Mouse (Mus musculus): ENCODE results near the gene Cnnm4. TPM values are rescaled to one million over a fixed set of nuclear protein-coding genes. Genes with fewer than 3 reads are reported as not detected.

The Cnnm4 gene
- polyA plus RNA-seq, 1 experiment from 2014 or later, result 11.4 TPM

DNA sequence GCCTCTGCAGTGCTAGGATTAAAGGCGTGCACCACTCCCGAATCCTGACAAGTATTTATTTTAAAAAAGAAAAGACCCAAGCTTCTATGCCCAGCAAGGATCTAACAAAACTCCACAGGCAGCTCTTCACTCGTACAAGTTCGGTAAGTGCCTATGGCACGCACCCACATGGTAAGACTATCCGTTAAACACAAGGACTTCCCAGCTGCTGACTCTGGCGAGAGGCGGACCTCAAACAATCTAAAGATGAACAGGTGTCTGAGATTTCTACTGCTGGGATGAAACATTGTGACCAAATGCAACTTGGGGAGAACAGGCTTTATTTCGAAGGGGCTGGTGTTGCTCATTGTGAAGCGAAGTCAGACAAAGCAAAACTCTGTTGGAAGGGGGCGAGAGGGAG is 68.7 kb downstream of the Cnnm4 start:
- no peak for ATAC-seq
- Histone ChIP-seq H3K27ac (ENCODE audit: low read depth, low read length) (no peak overlapping the region), H3K36me3 (ENCODE audit: control insufficient read depth, insufficient read depth, low read length) (peaks cover 15% of the 10 kb centered on the region), H3K4me2 (ENCODE audit: low read length) (no peak overlapping the region), H3K9me3 (ENCODE audit: control insufficient read depth, low read length) (no peaks in the 10 kb centered on the region), H3K4me3 (ENCODE audit: low read length) (no peak overlapping the region), H3K4me1 (ENCODE audit: control insufficient read depth, insufficient read depth, low read depth, low read length) (peaks cover 3% of the 10 kb centered on the region; the same call in 1 of the 2 replicates), H3K27me3 (replicated peaks; ENCODE audit: control insufficient read depth, insufficient read depth, low read length) (no peaks in the 10 kb centered on the region), H3K9ac (ENCODE audit: low read depth, low read length) (no peak overlapping the region)
- WGBS, result 91% methylated on average over 11 of the region's 11 CpGs

DNA sequence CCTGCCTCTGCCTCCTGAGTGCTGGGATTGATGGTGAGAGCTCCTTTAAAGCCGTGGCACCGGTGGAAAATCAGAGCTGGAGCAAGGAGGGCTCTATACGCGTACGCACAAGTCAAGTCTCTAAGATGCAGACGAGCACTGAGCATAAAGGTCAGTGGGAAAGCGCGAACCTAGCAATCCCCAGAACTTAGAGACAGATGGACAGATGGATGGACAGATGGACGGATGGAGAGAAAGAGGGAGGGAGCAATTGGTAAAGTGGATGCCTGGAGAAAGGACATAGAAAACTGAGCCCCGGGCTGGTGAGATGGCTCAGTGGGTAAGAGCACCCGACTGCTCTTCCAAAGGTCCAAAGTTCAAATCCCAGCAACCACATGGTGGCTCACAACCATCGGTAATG is 69.4 kb downstream of the Cnnm4 start:
- peaks cover 7% of the 10 kb centered on the region; the same call in 1 of the 2 replicates for H3K4me1 ChIP-seq (ENCODE audit: control insufficient read depth, insufficient read depth, low read depth, low read length)
- no peak for ATAC-seq
- 92% methylated on average over 12 of the region's 12 CpGs for WGBS
- H3K4me2 ChIP-seq (ENCODE audit: low read length), result no peak overlapping the region
- no peak overlapping the region for H3K9ac ChIP-seq (ENCODE audit: low read depth, low read length)
- no peaks in the 10 kb centered on the region for H3K27me3 ChIP-seq (replicated peaks; ENCODE audit: control insufficient read depth, insufficient read depth, low read length)
- peaks cover 15% of the 10 kb centered on the region for H3K36me3 ChIP-seq (ENCODE audit: control insufficient read depth, insufficient read depth, low read length)
- no peak overlapping the region for H3K4me3 ChIP-seq (ENCODE audit: low read length)
- no peaks in the 10 kb centered on the region for H3K9me3 ChIP-seq (ENCODE audit: control insufficient read depth, low read length)
- H3K27ac ChIP-seq (ENCODE audit: low read depth, low read length), result no peak overlapping the region

- Histone ChIP-seq H3K27ac (ENCODE audit: low read depth, low read length) (no peak overlapping the region), H3K36me3 (ENCODE audit: control insufficient read depth, insufficient read depth, low read length) (peaks cover 15% of the 10 kb centered on the region), H3K4me2 (ENCODE audit: low read length) (no peak overlapping the region), H3K4me3 (ENCODE audit: low read length) (no peak overlapping the region), H3K27me3 (replicated peaks; ENCODE audit: control insufficient read depth, insufficient read depth, low read length) (no peaks in the 10 kb centered on the region), H3K9me3 (ENCODE audit: control insufficient read depth, low read length) (no peaks in the 10 kb centered on the region), H3K4me1 (ENCODE audit: control insufficient read depth, insufficient read depth, low read depth, low read length) (peaks cover 9% of the 10 kb centered on the region), H3K9ac (ENCODE audit: low read depth, low read length) (no peak overlapping the region)
- no peak for ATAC-seq
- 88% methylated on average over 16 of the region's 16 CpGs for WGBS
Measured at GRCm38 (mm10) chr1:36541844-36542243, 70.4 kb downstream of the Cnnm4 start.

DNA sequence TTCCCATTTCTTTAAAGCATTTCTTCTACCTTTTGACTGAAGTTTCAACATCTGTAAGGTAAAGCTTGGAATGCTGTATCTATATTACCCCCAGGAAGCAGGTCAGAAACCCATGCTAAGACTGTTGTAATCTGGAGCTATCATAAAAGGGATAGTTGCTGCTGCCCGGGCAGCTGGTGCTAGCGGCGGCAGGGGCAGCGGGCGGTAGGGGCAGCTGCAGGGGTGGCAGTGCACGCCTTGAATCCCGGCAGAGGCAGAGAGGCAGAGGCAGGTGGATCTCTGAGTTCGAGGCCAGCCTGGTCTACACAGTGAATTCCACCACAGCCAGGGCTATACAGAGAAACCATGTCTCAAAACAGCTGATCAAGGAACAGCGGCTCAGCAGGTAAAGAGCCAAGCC is 71.5 kb downstream of the Cnnm4 start:
- no peak overlapping the region for H3K27ac ChIP-seq (ENCODE audit: low read depth, low read length)
- no peaks in the 10 kb centered on the region for H3K9me3 ChIP-seq (ENCODE audit: control insufficient read depth, low read length)
- WGBS, result 94% methylated on average over 9 of the region's 9 CpGs
- no peak for ATAC-seq
- no peaks in the 10 kb centered on the region for H3K27me3 ChIP-seq (replicated peaks; ENCODE audit: control insufficient read depth, insufficient read depth, low read length)
- H3K4me3 ChIP-seq (ENCODE audit: low read length), result no peak overlapping the region
- peaks cover 14% of the 10 kb centered on the region for H3K4me1 ChIP-seq (ENCODE audit: control insufficient read depth, insufficient read depth, low read depth, low read length)
- H3K36me3 ChIP-seq (ENCODE audit: control insufficient read depth, insufficient read depth, low read length), result peaks cover 15% of the 10 kb centered on the region
- H3K9ac ChIP-seq (ENCODE audit: low read depth, low read length), result no peak overlapping the region
- H3K4me2 ChIP-seq (ENCODE audit: low read length), result no peak overlapping the region

DNA sequence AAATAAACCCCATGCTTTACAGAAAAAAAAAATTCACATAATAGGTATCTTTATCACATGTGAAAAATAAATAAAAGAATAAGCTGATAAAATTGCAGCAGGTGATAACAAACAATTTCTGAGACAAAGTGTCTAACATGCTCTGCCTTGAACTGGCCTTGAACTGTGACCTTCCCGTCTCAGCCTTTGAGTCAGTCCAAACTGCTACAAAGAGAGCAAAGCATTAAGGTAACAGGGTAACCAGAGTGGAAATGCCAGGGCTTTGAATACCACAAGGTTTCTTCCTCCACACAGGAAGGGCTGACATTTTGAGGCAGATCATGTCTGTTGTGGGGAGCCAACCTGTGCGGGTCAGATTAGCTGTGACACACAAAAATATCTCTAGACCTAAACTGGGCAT is 74.0 kb downstream of the Cnnm4 start:
- 74% methylated on average over 2 of the region's 2 CpGs for WGBS
- Histone ChIP-seq H3K27ac (ENCODE audit: low read depth, low read length) (no peak overlapping the region), H3K4me2 (ENCODE audit: low read length) (no peak overlapping the region; the same call in 1 of the 2 replicates), H3K4me1 (ENCODE audit: control insufficient read depth, insufficient read depth, low read depth, low read length) (peaks cover 20% of the 10 kb centered on the region), H3K4me3 (ENCODE audit: low read length) (no peak overlapping the region), H3K9ac (ENCODE audit: low read depth, low read length) (no peak overlapping the region), H3K27me3 (replicated peaks; ENCODE audit: control insufficient read depth, insufficient read depth, low read length) (no peaks in the 10 kb centered on the region), H3K36me3 (ENCODE audit: control insufficient read depth, insufficient read depth, low read length) (peaks cover 16% of the 10 kb centered on the region), H3K9me3 (ENCODE audit: control insufficient read depth, low read length) (no peaks in the 10 kb centered on the region)
- no peak for ATAC-seq

- Histone ChIP-seq H3K4me3 (ENCODE audit: low read length) (peak overlapping the region; percentile 55), H3K27me3 (replicated peaks; ENCODE audit: control insufficient read depth, insufficient read depth, low read length) (no peaks in the 10 kb centered on the region), H3K36me3 (ENCODE audit: control insufficient read depth, insufficient read depth, low read length) (peaks cover 19% of the 10 kb centered on the region), H3K4me1 (ENCODE audit: control insufficient read depth, insufficient read depth, low read depth, low read length) (peaks cover 20% of the 10 kb centered on the region), H3K9me3 (ENCODE audit: control insufficient read depth, low read length) (no peaks in the 10 kb centered on the region), H3K4me2 (ENCODE audit: low read length) (peak overlapping the region; percentile 74), H3K27ac (ENCODE audit: low read depth, low read length) (peak overlapping the region; percentile 58; the same call in 1 of the 2 replicates), H3K9ac (ENCODE audit: low read depth, low read length) (peak overlapping the region; percentile 69)
- WGBS, result 68% methylated on average over 18 of the region's 19 CpGs
- ATAC-seq, result no peak
Measured at GRCm38 (mm10) chr1:36545845-36546600, 74.6 kb downstream of the Cnnm4 start.

DNA sequence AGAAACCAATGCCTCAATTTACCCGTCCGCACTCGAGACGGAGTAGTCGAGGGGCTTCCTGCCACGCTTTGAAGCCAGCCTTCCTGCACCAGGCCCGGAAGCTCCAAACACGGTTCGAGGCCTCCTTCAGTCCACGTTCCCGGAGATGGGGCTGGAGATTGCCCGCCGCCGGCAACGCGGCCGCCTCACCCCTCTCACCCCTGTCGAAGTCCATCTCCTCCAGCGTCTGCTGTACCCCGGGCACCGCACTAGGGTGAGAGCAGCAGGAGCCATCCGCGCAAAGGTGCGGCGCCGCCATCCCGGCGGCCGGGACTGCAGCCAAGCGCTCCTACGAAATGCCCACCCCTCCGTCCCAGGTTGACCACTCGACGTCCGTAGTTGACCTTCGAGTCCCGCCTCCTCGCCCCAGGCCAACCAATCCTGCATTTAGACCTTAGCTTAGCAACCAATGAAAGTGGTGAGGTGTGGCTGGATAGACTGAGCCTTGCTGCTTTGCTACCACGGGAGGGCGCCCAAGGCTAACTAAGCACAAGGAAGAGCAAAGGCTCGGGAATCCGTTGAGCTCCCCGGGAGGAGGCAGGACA is 75.6 kb downstream of the Cnnm4 start, which contains the start of gene Ankrd39:
Gene Ankrd39, minus strand, starts transcription at position 558 of the 584 bp plus-strand sequence.
- H3K4me1 ChIP-seq (ENCODE audit: control insufficient read depth, insufficient read depth, low read depth, low read length), result peaks cover 20% of the 10 kb centered on the region
- under 1% methylated on average over 43 of the region's 43 CpGs for WGBS
- peak within 1 kb of the TSS; percentile 70 for H3K27ac ChIP-seq (ENCODE audit: low read depth, low read length)
- H3K9ac ChIP-seq (ENCODE audit: low read depth, low read length), result peak within 1 kb of the TSS; percentile 69
- no peaks in the 10 kb centered on the region for H3K27me3 ChIP-seq (replicated peaks; ENCODE audit: control insufficient read depth, insufficient read depth, low read length)
- H3K4me2 ChIP-seq (ENCODE audit: low read length), result peak within 1 kb of the TSS; percentile 74
- peak; percentile 97 for ATAC-seq
- peaks cover 20% of the 10 kb centered on the region for H3K36me3 ChIP-seq (ENCODE audit: control insufficient read depth, insufficient read depth, low read length)
- no peaks in the 10 kb centered on the region for H3K9me3 ChIP-seq (ENCODE audit: control insufficient read depth, low read length)
- peak within 1 kb of the TSS; percentile 55 for H3K4me3 ChIP-seq (ENCODE audit: low read length)

DNA sequence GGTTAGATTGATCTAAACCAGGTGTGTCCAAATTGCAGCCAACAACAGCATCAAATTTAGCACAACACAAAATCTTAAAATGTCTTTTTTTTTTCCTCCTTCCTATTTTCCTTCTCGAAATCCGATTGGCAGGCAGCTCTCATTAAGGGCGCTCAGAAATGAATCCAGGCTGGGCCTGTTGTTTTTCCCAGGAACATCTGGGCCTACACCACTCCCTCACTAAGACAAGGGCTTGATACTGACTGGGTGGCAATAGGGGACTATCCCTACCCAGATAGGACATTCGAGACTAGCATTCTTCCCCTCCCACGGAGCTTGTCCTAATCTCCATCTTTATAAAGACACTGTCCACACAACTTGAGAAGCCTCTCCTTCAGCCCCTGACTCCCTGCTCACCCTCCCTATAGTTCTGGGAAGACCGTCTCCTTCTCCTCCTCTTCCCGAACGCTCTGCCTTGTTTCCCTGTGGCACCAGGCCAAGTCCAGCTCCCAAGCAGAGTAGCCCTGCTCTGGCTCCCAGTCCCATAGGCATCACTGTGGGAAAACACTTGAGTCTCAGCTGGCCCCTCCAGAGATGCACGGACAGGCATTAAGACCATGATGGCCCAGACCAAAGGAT is 76.7 kb downstream of the Cnnm4 start:
- Histone ChIP-seq H3K36me3 (ENCODE audit: control insufficient read depth, insufficient read depth, low read length) (peaks cover 31% of the 10 kb centered on the region), H3K4me2 (ENCODE audit: low read length) (no peak overlapping the region), H3K9me3 (ENCODE audit: control insufficient read depth, low read length) (no peaks in the 10 kb centered on the region), H3K27ac (ENCODE audit: low read depth, low read length) (0 out of 2 replicates have a peak overlapping the region, but pooled peaks have one; percentile 1), H3K27me3 (replicated peaks; ENCODE audit: control insufficient read depth, insufficient read depth, low read length) (no peaks in the 10 kb centered on the region), H3K4me3 (ENCODE audit: low read length) (no peak overlapping the region), H3K4me1 (ENCODE audit: control insufficient read depth, insufficient read depth, low read depth, low read length) (peaks cover 20% of the 10 kb centered on the region), H3K9ac (ENCODE audit: low read depth, low read length) (no peak overlapping the region)
- WGBS, result 31% methylated on average over 9 of the region's 9 CpGs
- ATAC-seq, result no peak

- no peak for ATAC-seq
- WGBS, result 63% methylated on average over 8 of the region's 8 CpGs
- H3K4me1 ChIP-seq (ENCODE audit: control insufficient read depth, insufficient read depth, low read depth, low read length), result peaks cover 20% of the 10 kb centered on the region
- H3K27me3 ChIP-seq (replicated peaks; ENCODE audit: control insufficient read depth, insufficient read depth, low read length), result no peaks in the 10 kb centered on the region
- H3K36me3 ChIP-seq (ENCODE audit: control insufficient read depth, insufficient read depth, low read length), result peaks cover 37% of the 10 kb centered on the region
- H3K9me3 ChIP-seq (ENCODE audit: control insufficient read depth, low read length), result no peaks in the 10 kb centered on the region
- no peak overlapping the region for H3K4me3 ChIP-seq (ENCODE audit: low read length)
- H3K27ac ChIP-seq (ENCODE audit: low read depth, low read length), result no peak overlapping the region
- no peak overlapping the region for H3K4me2 ChIP-seq (ENCODE audit: low read length)
- H3K9ac ChIP-seq (ENCODE audit: low read depth, low read length), result no peak overlapping the region
Measured at GRCm38 (mm10) chr1:36548771-36549170, 77.4 kb downstream of the Cnnm4 start.

Data from hindbrain, embryonic 16.5 days (tissue).